Mouse (Mus musculus) left cerebral cortex, postnatal 14 days (tissue): ENCODE measurements around the gene Fxr2. TPM values are rescaled to one million over a fixed set of nuclear protein-coding genes. Genes with fewer than 3 reads are reported as not detected.
A peak's percentile ranks its signal among the peaks of the same experiment; 100 is the strongest.

ENCODE experiments used
- DNase-seq, 2 experiments: peaks; one replicate each; pipeline ENCODE4 v3.0.0; 2021 to 2022; ENCODE audit warnings: low spot score in 2 of 2, mixed read lengths in 1 of 2
- intact Hi-C: fragments of 180-260 bp; cut with DNase I; formaldehyde crosslinking; loops from one replicate; pipeline ENCODE4 v1.15.1; 2025
- total RNA-seq, 2 experiments: library from RNA; stranded (reverse); gene quantifications; 2 replicates each; pipeline ENCODE4 v1.2.3; 2021

Gene Fxr2
- total RNA-seq, 2 experiments from 2014 or later = 107 TPM

- intact Hi-C loops = loop anchor here (10.0 kb wide), 1 partner anchor 195 kb away; the partner anchor contains the start of gene Tmem95
- no peak for DNase-seq
Observed at GRCm38 (mm10) chr11:69680136-69680855, 47.5 kb downstream of the Fxr2 start.

GRCm38 (mm10) chr11:69681314-69682208, 48.8 kb downstream of the Fxr2 start, which contains the start of gene Senp3:
Senp3 (minus strand) TSS chr11:69682084.
- DNase-seq = peak; percentile 98
- intact Hi-C loops = loop anchor here (2.0 to 10.0 kb wide), 2 partner anchors 77 to 193 kb away; partner anchors contain the start of genes Polr2a and Tmem95

- intact Hi-C loops = loop anchor here (2.0 to 10.0 kb wide), 2 partner anchors 76 to 192 kb away; partner anchors contain the start of genes Polr2a and Tmem95
- DNase-seq = no peak
Observed at GRCm38 (mm10) chr11:69682209-69682839, 49.5 kb downstream of the Fxr2 start.

GRCm38 (mm10) chr11:69682840-69683533, 50.2 kb downstream of the Fxr2 start:
- peak; percentile 91 to 94 for DNase-seq
- intact Hi-C loops = loop anchor here (2.0 to 10.0 kb wide), 2 partner anchors 76 to 192 kb away; partner anchors contain the start of genes Polr2a and Tmem95

GRCm38 (mm10) chr11:69683576-69683975, 50.8 kb downstream of the Fxr2 start:
- intact Hi-C loops = loop anchor here (2.0 to 10.0 kb wide), 2 partner anchors 75 to 191 kb away; partner anchors contain the start of genes Polr2a and Tmem95
- DNase-seq = no peak

- intact Hi-C loops = loop anchor here (10.0 kb wide), 1 partner anchor 191 kb away; the partner anchor contains the start of gene Tmem95
- no peak for DNase-seq
Observed at GRCm38 (mm10) chr11:69684128-69684745, 51.4 kb downstream of the Fxr2 start.

GRCm38 (mm10) chr11:69684936-69685335, 52.1 kb downstream of the Fxr2 start:
- DNase-seq = no peak
- intact Hi-C loops = loop anchor here (10.0 kb wide), 1 partner anchor 190 kb away; the partner anchor contains the start of gene Tmem95

GRCm38 (mm10) chr11:69685526-69686148, 52.8 kb downstream of the Fxr2 start, which contains the start of gene Tnfsf13:
Tnfsf13 (minus strand) TSS chr11:69685784.
- DNase-seq = peak in 1 of 2 experiments; percentile 41
- intact Hi-C loops = loop anchor here (10.0 kb wide), 1 partner anchor 189 kb away; the partner anchor contains the start of gene Tmem95

- intact Hi-C loops = loop anchor here (10.0 kb wide), 1 partner anchor 188 kb away; the partner anchor contains the start of gene Tmem95
- peak in 1 of 2 experiments; percentile 49 for DNase-seq
Observed at GRCm38 (mm10) chr11:69686377-69686776, 53.6 kb downstream of the Fxr2 start.

- intact Hi-C loops = loop anchor here (10.0 kb wide), 1 partner anchor 188 kb away; the partner anchor contains the start of gene Tmem95
- no peak for DNase-seq
Observed at GRCm38 (mm10) chr11:69687061-69687460, 54.3 kb downstream of the Fxr2 start.

GRCm38 (mm10) chr11:69689891-69690290, 57.1 kb downstream of the Fxr2 start:
- intact Hi-C loops = loop anchor here (10.0 kb wide), 1 partner anchor 185 kb away; the partner anchor contains the start of gene Tmem95
- DNase-seq = no peak

- no peak for DNase-seq
- intact Hi-C loops = no loop called here
Observed at GRCm38 (mm10) chr11:69692196-69692811, 59.5 kb downstream of the Fxr2 start.

- intact Hi-C loops = no loop called here
- DNase-seq = no peak
Observed at GRCm38 (mm10) chr11:69692863-69693262, 60.1 kb downstream of the Fxr2 start.

- DNase-seq = no peak
- intact Hi-C loops = no loop called here
Observed at GRCm38 (mm10) chr11:69693421-69693965, 60.7 kb downstream of the Fxr2 start.

- intact Hi-C loops = no loop called here
- peak in 1 of 2 experiments; percentile 73 for DNase-seq
Observed at GRCm38 (mm10) chr11:69695046-69695360, 62.2 kb downstream of the Fxr2 start.

- peak in 1 of 2 experiments; percentile 53 for DNase-seq
- intact Hi-C loops = no loop called here
Observed at GRCm38 (mm10) chr11:69695361-69696181, 62.8 kb downstream of the Fxr2 start, which contains the start of the genes Tnfsf12 and Tnfsfm13. Tnfsf12 (minus strand) TSS chr11:69695849. Tnfsfm13 (minus strand) TSS chr11:69696098.
